Mouse (Mus musculus): ENCODE measurements around the gene Rc3h1. TPM values are rescaled to one million over a fixed set of nuclear protein-coding genes. Genes with fewer than 3 reads are reported as not detected.
"Not testable (repeated sequence)": the region's sequence is repeated elsewhere in the genome, so short reads cannot be mapped to it uniquely, and the experiment has no call there.

The Rc3h1 gene
- polyA plus RNA-seq, 1 experiment from 2014 or later = 3.8 TPM

GRCm38 (mm10) chr1:160963199-160963598 is 57.0 kb downstream of the Rc3h1 start:
- 0 out of 2 replicates have a peak, but pooled peaks have one; percentile 31 for ATAC-seq (ENCODE audit: low read depth)
- Histone ChIP-seq H3K27ac (no peak overlapping the region), H3K4me3 (replicated peaks) (no peak overlapping the region), H3K9ac (no peak overlapping the region), H3K36me3 (peaks cover 76% of the 10 kb centered on the region), H3K4me2 (no peak overlapping the region), H3K27me3 (no peaks in the 10 kb centered on the region), H3K9me3 (replicated peaks) (no peaks in the 10 kb centered on the region), H3K4me1 (replicated peaks) (no peaks in the 10 kb centered on the region)
- 70% methylated on average over 7 of the region's 7 CpGs for WGBS (ENCODE audit: insufficient replicate concordance)
- DNase-seq = no peak

GRCm38 (mm10) chr1:160967268-160967667 is 61.0 kb downstream of the Rc3h1 start:
- Histone ChIP-seq H3K4me3 (replicated peaks) (no peak overlapping the region), H3K9me3 (replicated peaks) (no peaks in the 10 kb centered on the region), H3K36me3 (peaks cover 66% of the 10 kb centered on the region), H3K4me2 (no peak overlapping the region), H3K27ac (no peak overlapping the region), H3K9ac (no peak overlapping the region), H3K4me1 (replicated peaks) (no peaks in the 10 kb centered on the region), H3K27me3 (no peaks in the 10 kb centered on the region)
- WGBS (ENCODE audit: insufficient replicate concordance) = 81% methylated on average over 1 of the region's 1 CpGs
- ATAC-seq (ENCODE audit: low read depth) (no peak), DNase-seq (no peak)

- Histone ChIP-seq H3K4me3 (replicated peaks) (no peak overlapping the region), H3K27me3 (no peaks in the 10 kb centered on the region), H3K4me2 (no peak overlapping the region), H3K4me1 (replicated peaks) (no peaks in the 10 kb centered on the region), H3K9ac (no peak overlapping the region), H3K9me3 (replicated peaks) (no peaks in the 10 kb centered on the region), H3K36me3 (peaks cover 52% of the 10 kb centered on the region), H3K27ac (no peak overlapping the region)
- ATAC-seq (ENCODE audit: low read depth) (no peak), DNase-seq (no peak)
- WGBS (ENCODE audit: insufficient replicate concordance) = 77% methylated on average over 5 of the region's 5 CpGs
Measured at GRCm38 (mm10) chr1:160968643-160969042, 62.4 kb downstream of the Rc3h1 start.

GRCm38 (mm10) chr1:160978071-160978735 is 72.0 kb downstream of the Rc3h1 start, which contains the start of gene Serpinc1:
TSS of gene Serpinc1 (plus strand) at chr1:160978585.
- 73% methylated on average over 4 of the region's 4 CpGs for WGBS (ENCODE audit: insufficient replicate concordance)
- ATAC-seq (ENCODE audit: low read depth) = no peak

GRCm38 (mm10) chr1:160980021-160980420 is 73.8 kb downstream of the Rc3h1 start:
- Histone ChIP-seq H3K9me3 (replicated peaks) (no peaks in the 10 kb centered on the region), H3K36me3 (0 out of 2 replicates have a peak, but pooled peaks cover 8% of the 10 kb centered on the region), H3K9ac (no peak overlapping the region), H3K4me3 (replicated peaks) (no peak overlapping the region), H3K4me2 (no peak overlapping the region), H3K27ac (no peak overlapping the region), H3K27me3 (no peaks in the 10 kb centered on the region), H3K4me1 (replicated peaks) (no peaks in the 10 kb centered on the region; the same call in 1 of the 2 replicates)
- 45% methylated on average over 5 of the region's 5 CpGs for WGBS (ENCODE audit: insufficient replicate concordance)
- DNase-seq (no peak), ATAC-seq (ENCODE audit: low read depth) (no peak)

More at GRCm38 (mm10) chr1:160978071-160978735, 72.0 kb downstream of the Rc3h1 start, which contains the start of gene Serpinc1:
- Histone ChIP-seq H3K4me1 (replicated peaks) (no peaks in the 10 kb centered on the region; the same call in 1 of the 2 replicates), H3K9ac (no peak within 1 kb of the TSS), H3K9me3 (replicated peaks) (no peaks in the 10 kb centered on the region), H3K27me3 (no peaks in the 10 kb centered on the region), H3K4me2 (no peak within 1 kb of the TSS), H3K36me3 (0 out of 2 replicates have a peak, but pooled peaks cover 8% of the 10 kb centered on the region), H3K27ac (no peak within 1 kb of the TSS), H3K4me3 (replicated peaks) (no peak within 1 kb of the TSS)
- DNase-seq = no peak

- DNase-seq (no peak), ATAC-seq (ENCODE audit: low read depth) (peak; percentile 61)
- Histone ChIP-seq H3K27ac (peak overlapping the region; percentile 68), H3K9ac (no peak overlapping the region), H3K4me1 (replicated peaks) (no peaks in the 10 kb centered on the region; the same call in 1 of the 2 replicates), H3K36me3 (0 out of 2 replicates have a peak, but pooled peaks cover 4% of the 10 kb centered on the region), H3K9me3 (replicated peaks) (no peaks in the 10 kb centered on the region), H3K4me2 (no peak overlapping the region), H3K27me3 (no peaks in the 10 kb centered on the region), H3K4me3 (replicated peaks) (no peak overlapping the region)
- WGBS (ENCODE audit: insufficient replicate concordance) = 69% methylated on average over 8 of the region's 8 CpGs
Measured at GRCm38 (mm10) chr1:160980537-160981234, 74.5 kb downstream of the Rc3h1 start.

- 73% methylated on average over 4 of the region's 4 CpGs for WGBS (ENCODE audit: insufficient replicate concordance)
- H3K4me2 ChIP-seq = no peak overlapping the region
- 0 out of 2 replicates have a peak, but pooled peaks cover 4% of the 10 kb centered on the region for H3K36me3 ChIP-seq
- no peak overlapping the region for H3K9ac ChIP-seq
- ATAC-seq (ENCODE audit: low read depth) (no peak), DNase-seq (no peak)
- no peak overlapping the region for H3K4me3 ChIP-seq (replicated peaks)
- no peaks in the 10 kb centered on the region for H3K27me3 ChIP-seq
- H3K9me3 ChIP-seq (replicated peaks) = no peaks in the 10 kb centered on the region
- H3K4me1 ChIP-seq (replicated peaks) = no peaks in the 10 kb centered on the region; the same call in 1 of the 2 replicates
- peak overlapping the region; percentile 68; the same call in 1 of the 2 replicates for H3K27ac ChIP-seq
Measured at GRCm38 (mm10) chr1:160981337-160981736, 75.1 kb downstream of the Rc3h1 start.

GRCm38 (mm10) chr1:160982887-160983286 is 76.7 kb downstream of the Rc3h1 start:
- H3K27ac ChIP-seq = no peak overlapping the region

GRCm38 (mm10) chr1:160984731-160985130 is 78.5 kb downstream of the Rc3h1 start:
- not testable (repeated sequence) for H3K27ac ChIP-seq; H3K9ac ChIP-seq; ATAC-seq (ENCODE audit: low read depth); H3K4me1 ChIP-seq (replicated peaks); H3K36me3 ChIP-seq; H3K4me2 ChIP-seq; DNase-seq; H3K9me3 ChIP-seq (replicated peaks); H3K27me3 ChIP-seq; H3K4me3 ChIP-seq (replicated peaks)
- WGBS (ENCODE audit: insufficient replicate concordance) = 53% methylated on average over 1 of the region's 1 CpGs

More at GRCm38 (mm10) chr1:160982887-160983286, 76.7 kb downstream of the Rc3h1 start:
- no peaks in the 10 kb centered on the region for H3K9me3 ChIP-seq (replicated peaks)
- H3K36me3 ChIP-seq = no peaks in the 10 kb centered on the region
- 79% methylated on average over 3 of the region's 3 CpGs for WGBS (ENCODE audit: insufficient replicate concordance)
- no peak overlapping the region for H3K4me2 ChIP-seq
- H3K27me3 ChIP-seq = no peaks in the 10 kb centered on the region
- H3K4me1 ChIP-seq (replicated peaks) = no peaks in the 10 kb centered on the region; the same call in 1 of the 2 replicates
- ATAC-seq (ENCODE audit: low read depth) (no peak), DNase-seq (no peak)
- H3K4me3 ChIP-seq (replicated peaks) = no peak overlapping the region
- H3K9ac ChIP-seq = no peak overlapping the region

GRCm38 (mm10) chr1:160985477-160985876 is 79.3 kb downstream of the Rc3h1 start:
- no peak overlapping the region for H3K27ac ChIP-seq
- 73% methylated on average over 6 of the region's 6 CpGs for WGBS (ENCODE audit: insufficient replicate concordance)
- no peaks in the 10 kb centered on the region for H3K9me3 ChIP-seq (replicated peaks)
- no peak overlapping the region for H3K4me2 ChIP-seq
- no peaks in the 10 kb centered on the region for H3K27me3 ChIP-seq
- H3K9ac ChIP-seq = no peak overlapping the region
- DNase-seq = no peak
- peaks cover 3% of the 10 kb centered on the region; the same call in 1 of the 2 replicates for H3K36me3 ChIP-seq
- no peak for ATAC-seq (ENCODE audit: low read depth)
- no peak overlapping the region for H3K4me3 ChIP-seq (replicated peaks)
- H3K4me1 ChIP-seq (replicated peaks) = 0 out of 2 replicates have a peak, but pooled peaks cover 4% of the 10 kb centered on the region

- Histone ChIP-seq H3K36me3 (peaks cover 3% of the 10 kb centered on the region; the same call in 1 of the 2 replicates), H3K4me2 (peak overlapping the region; percentile 41), H3K9ac (peak overlapping the region; percentile 52; the same call in 1 of the 2 replicates)
Measured at GRCm38 (mm10) chr1:160986881-160987635, 80.8 kb downstream of the Rc3h1 start.

More at GRCm38 (mm10) chr1:160986881-160987635, 80.8 kb downstream of the Rc3h1 start:
- WGBS (ENCODE audit: insufficient replicate concordance) = 73% methylated on average over 17 of the region's 17 CpGs
- Histone ChIP-seq H3K4me1 (replicated peaks) (0 out of 2 replicates have a peak, but pooled peaks cover 4% of the 10 kb centered on the region), H3K27ac (peak overlapping the region; percentile 62), H3K9me3 (replicated peaks) (no peaks in the 10 kb centered on the region), H3K4me3 (replicated peaks) (peak overlapping the region; percentile 49), H3K27me3 (no peaks in the 10 kb centered on the region)
- DNase-seq (no peak), ATAC-seq (ENCODE audit: low read depth) (peak; percentile 83)
